Mouse (Mus musculus) liver, postnatal 0 days (tissue): ENCODE results near the gene Itsn1.

ENCODE experiments used
- CTCF ChIP-seq: sonication (generic); IDR thresholded peaks from 2 replicates; pipeline ENCODE4 v1.5.1; 2016; ENCODE audit warnings: antibody characterized with exemption, low read depth
- EP300 ChIP-seq: IDR thresholded peaks from 2 replicates; pipeline ENCODE4 v1.6.1; 2016; ENCODE audit warnings: antibody characterized with exemption, low read depth, mild to moderate bottlenecking

DNA sequence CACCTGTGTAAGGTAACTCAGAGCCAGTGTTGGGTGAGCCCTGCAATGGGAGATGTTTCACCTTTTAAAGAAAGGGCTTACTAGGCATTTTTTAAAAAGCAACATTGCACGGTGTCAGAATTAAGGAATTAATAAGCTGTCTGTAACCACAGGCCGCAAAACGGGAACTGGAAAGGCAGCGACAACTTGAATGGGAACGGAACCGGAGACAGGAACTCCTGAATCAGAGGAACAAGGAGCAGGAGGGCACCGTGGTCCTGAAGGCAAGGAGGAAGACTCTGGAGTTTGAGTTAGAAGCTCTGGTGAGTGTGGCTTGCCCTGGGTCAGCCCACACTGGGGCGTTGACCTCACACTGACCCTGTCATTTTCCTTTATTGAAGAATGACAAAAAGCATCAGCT, 91.2 kb downstream of the Itsn1 start:
- TF ChIP-seq CTCF (no peak), EP300 (no peak)
